Mouse (Mus musculus) liver, embryonic 11.5 days (tissue): ENCODE data around the gene Plekhg1. TPM values are rescaled to one million over a fixed set of nuclear protein-coding genes. Genes with fewer than 3 reads are reported as not detected.

Experiments
- ATAC-seq: fragments of 200-750 bp; cut with Nextera tagmentation; replicated peaks from 2 replicates; pipeline ENCODE4 v1.8.0; 2017; ENCODE audit warnings: moderate number of reproducible peaks, mild to moderate bottlenecking, moderate TSS enrichment, moderate library complexity; ENCODE audit not compliant: low FRiP score
- DNase-seq: peaks from one replicate; pipeline ENCODE4 v3.0.0-alpha.2; 2017; ENCODE audit warnings: low spot score
- H3K27ac ChIP-seq: fragments of 300-500 bp; sonication (generic); 2 replicates; pipeline ENCODE4 v1.5.1; 2014; ENCODE audit warnings: mild to moderate bottlenecking, low read depth, low read length, control low read depth
- H3K27me3 ChIP-seq: fragments of 300-500 bp; sonication (generic); replicated peaks from 2 replicates; pipeline ENCODE4 v1.6.1; 2014; ENCODE audit warnings: low read length, mixed read lengths; ENCODE audit not compliant: control insufficient read depth, insufficient read depth
- H3K36me3 ChIP-seq: fragments of 300-500 bp; sonication (generic); 2 replicates; pipeline ENCODE4 v1.6.1; 2014; ENCODE audit warnings: mild to moderate bottlenecking, low read length, moderate library complexity, mixed read lengths; ENCODE audit not compliant: control insufficient read depth, insufficient read depth
- H3K4me1 ChIP-seq: fragments of 300-500 bp; sonication (generic); replicated peaks from 2 replicates; pipeline ENCODE4 v1.6.1; 2014; ENCODE audit warnings: low read length, mixed read lengths; ENCODE audit not compliant: control insufficient read depth, insufficient read depth
- H3K4me2 ChIP-seq: fragments of 300-500 bp; sonication (generic); 2 replicates; pipeline ENCODE4 v1.6.1; 2014; ENCODE audit warnings: mild to moderate bottlenecking, control low read depth, moderate library complexity
- H3K4me3 ChIP-seq: fragments of 300-500 bp; sonication (generic); 2 replicates; pipeline ENCODE4 v1.5.1; 2014; ENCODE audit warnings: low read depth, low read length, control low read depth
- H3K9ac ChIP-seq: fragments of 300-500 bp; sonication (generic); 2 replicates; pipeline ENCODE4 v1.6.1; 2014; ENCODE audit warnings: low read depth, low read length, control low read depth
- H3K9me3 ChIP-seq: fragments of 300-500 bp; sonication (generic); 2 replicates; pipeline ENCODE4 v1.6.1; 2016; ENCODE audit warnings: low read length, inconsistent platforms, mixed read lengths; ENCODE audit not compliant: control insufficient read depth
- WGBS: fragments of 180-500 bp; shearing (Covaris S2); extraction: QIAGEN DNeasy Blood & Tissue Kit; methylation state at CpG from one replicate; pipeline ENCODE4 v1.1.7; 2014; 5-methylcytosine and 5-hydroxymethylcytosine counted together
- polyA plus RNA-seq: library from polyadenylated mRNA; unstranded; fragments of >200 nt; fragmentation: Nextera tagmentation; extraction: Ambion mirVana; gene quantifications from 2 replicates; pipeline ENCODE4 v1.2.1, GENCODE M21; 2014

Plekhg1 gene
- polyA plus RNA-seq, 1 experiment from 2014 or later, result 4.9 TPM

DNA sequence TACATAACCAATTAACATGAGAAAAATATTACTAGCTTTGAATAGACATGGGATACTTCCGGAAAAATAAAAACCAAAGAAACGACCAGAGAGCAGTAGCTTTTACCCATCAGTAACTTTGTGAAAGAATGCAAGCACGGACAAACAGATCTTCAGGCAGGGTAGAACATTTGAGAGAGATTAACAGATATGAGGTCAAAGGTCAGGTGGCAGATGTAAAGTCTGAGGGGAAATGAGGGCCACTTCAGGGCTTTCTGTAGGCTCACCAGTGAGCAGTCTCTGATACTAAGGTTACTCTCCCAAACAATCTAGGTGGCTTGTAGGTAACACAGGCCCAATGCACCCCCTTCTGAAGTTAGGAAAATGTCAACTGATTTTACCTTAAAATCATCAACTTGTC is 228.9 kb downstream of the Plekhg1 start:
- Histone ChIP-seq H3K27me3 (no peaks in the 10 kb centered on the region), H3K36me3 (no peaks in the 10 kb centered on the region), H3K9me3 (no peaks in the 10 kb centered on the region), H3K4me1 (peaks cover 6% of the 10 kb centered on the region; the same call in 1 of the 2 replicates), H3K27ac (no peak overlapping the region), H3K4me3 (no peak overlapping the region), H3K4me2 (no peak overlapping the region), H3K9ac (no peak overlapping the region)
- no peak for ATAC-seq
- 59% methylated on average over 3 of the region's 3 CpGs for WGBS
- no peak for DNase-seq

DNA sequence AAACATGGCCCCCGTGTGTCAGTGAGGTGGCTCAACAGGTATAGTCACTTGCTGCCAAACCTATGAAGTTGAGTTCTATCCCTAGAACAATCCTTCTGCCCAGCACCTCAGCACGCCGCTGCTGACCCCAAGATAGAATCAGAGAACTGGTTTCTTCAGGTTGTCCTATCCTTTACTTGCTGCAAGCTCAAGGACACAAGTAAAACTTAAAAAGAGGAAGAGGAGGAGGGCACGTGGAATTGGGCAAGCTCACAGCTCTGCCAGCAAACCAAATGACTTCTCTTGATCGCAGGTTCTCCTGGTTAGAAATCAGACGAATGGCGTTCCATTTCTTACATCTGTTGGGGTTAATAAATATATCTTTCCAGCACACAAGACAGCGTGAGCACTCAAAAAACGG is 232.1 kb downstream of the Plekhg1 start:
- Histone ChIP-seq H3K4me1 (peaks cover 30% of the 10 kb centered on the region), H3K9ac (no peak overlapping the region; the same call in 1 of the 2 replicates), H3K9me3 (no peaks in the 10 kb centered on the region), H3K4me2 (peak overlapping the region; percentile 82), H3K27me3 (no peaks in the 10 kb centered on the region), H3K4me3 (peak overlapping the region; percentile 88), H3K27ac (no peak overlapping the region), H3K36me3 (peaks cover under 1% of the 10 kb centered on the region; the same call in 1 of the 2 replicates)
- ATAC-seq (no peak), DNase-seq (no peak)
- WGBS, result 69% methylated on average over 9 of the region's 9 CpGs

DNA sequence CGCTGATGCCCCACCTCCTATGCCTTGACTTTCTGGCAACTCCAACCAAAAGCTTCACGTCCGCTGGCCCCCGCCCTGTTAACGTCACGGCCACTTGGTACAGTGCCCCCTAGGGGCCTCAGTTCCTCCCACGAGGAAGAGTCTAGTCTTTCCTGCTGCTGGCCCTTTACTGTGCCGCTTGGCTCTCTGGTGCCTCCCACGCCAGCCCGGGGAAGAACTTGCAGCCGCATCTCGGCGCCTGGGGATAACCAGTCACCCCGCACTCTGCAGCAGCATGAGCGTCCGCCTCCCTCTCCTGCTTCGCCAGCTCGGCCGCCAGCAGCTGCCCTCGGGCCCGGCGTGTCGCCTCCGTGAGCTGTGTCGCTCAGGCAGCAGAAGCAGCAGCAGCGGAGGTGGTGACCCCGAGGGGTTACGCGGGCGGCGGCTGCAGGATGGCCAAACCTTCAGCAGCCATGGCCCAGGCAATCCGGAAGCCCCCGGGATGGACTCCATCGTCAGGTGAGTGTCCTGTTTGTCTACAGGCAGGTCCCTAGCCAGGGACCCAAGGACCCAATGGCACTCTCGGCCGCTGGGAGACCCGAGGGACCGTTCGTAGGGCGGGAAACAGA is 232.9 kb downstream of the Plekhg1 start, which contains the start of gene Mthfd1l:
Gene Mthfd1l (plus strand): TSS at position 138 of the 608 bp plus-strand sequence.
- DNase-seq (peak; percentile 89), ATAC-seq (peak; percentile 83)
- H3K9me3 ChIP-seq, result no peaks in the 10 kb centered on the region
- peaks cover 34% of the 10 kb centered on the region for H3K4me1 ChIP-seq
- H3K4me3 ChIP-seq, result peak within 1 kb of the TSS; percentile 88
- peak within 1 kb of the TSS; percentile 98 for H3K9ac ChIP-seq
- peaks cover 5% of the 10 kb centered on the region; the same call in 1 of the 2 replicates for H3K36me3 ChIP-seq
- peak within 1 kb of the TSS; percentile 82 for H3K4me2 ChIP-seq
- peak within 1 kb of the TSS; percentile 99 for H3K27ac ChIP-seq
- under 1% methylated on average over 40 of the region's 40 CpGs for WGBS
- H3K27me3 ChIP-seq, result no peaks in the 10 kb centered on the region

DNA sequence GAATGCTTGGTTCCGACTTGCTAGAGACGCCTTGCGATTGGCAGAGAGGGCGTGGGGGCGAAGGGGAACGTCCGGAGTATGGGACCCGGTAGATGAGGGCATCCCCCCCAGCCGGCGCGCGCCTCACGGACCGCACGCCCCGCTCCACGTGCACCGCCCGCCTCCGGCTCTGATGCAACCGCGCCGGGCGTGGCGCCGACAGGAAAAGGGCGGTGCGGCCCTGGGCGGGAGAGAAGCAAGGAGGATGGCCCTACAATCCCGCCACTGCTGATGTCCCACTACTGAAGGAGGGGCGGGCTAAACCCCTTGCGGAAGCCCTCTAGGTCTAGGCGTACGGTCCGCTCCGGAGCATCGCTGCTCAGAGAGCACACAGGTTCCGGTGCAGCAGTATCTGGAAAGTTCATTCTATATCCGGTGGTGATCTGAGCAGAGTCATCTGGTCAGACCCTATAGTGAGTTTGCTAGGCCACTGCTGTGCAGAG is 233.5 kb downstream of the Plekhg1 start:
- H3K9ac ChIP-seq, result peak overlapping the region; percentile 98
- no peaks in the 10 kb centered on the region for H3K9me3 ChIP-seq
- under 1% methylated on average over 39 of the region's 39 CpGs for WGBS
- ATAC-seq (peak; percentile 89), DNase-seq (peak; percentile 91)
- H3K4me3 ChIP-seq, result peak overlapping the region; percentile 88
- H3K36me3 ChIP-seq, result peaks cover 9% of the 10 kb centered on the region; the same call in 1 of the 2 replicates
- no peaks in the 10 kb centered on the region for H3K27me3 ChIP-seq
- H3K4me1 ChIP-seq, result peaks cover 34% of the 10 kb centered on the region
- peak overlapping the region; percentile 99 for H3K27ac ChIP-seq
- peak overlapping the region; percentile 82 for H3K4me2 ChIP-seq

DNA sequence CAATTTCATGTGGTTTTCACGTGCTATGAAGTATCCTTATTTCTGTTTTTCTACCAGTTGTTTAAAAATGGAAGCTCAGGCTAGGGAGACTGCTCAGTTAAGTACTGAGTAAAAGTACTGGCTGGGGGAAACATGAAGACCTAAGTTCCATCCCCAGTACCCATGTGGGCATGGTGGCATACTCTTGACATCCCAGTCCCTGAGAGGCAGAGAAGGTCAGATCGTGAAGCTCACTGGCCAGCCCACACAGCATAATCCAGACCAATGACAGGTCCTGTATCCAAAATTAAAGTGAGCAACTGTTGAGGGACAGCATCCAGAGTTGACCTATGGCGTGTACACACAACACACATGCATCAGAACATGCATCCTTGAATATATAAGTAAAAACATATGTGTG is 234.2 kb downstream of the Plekhg1 start:
- Histone ChIP-seq H3K27me3 (no peaks in the 10 kb centered on the region), H3K27ac (peak overlapping the region; percentile 99), H3K9me3 (no peaks in the 10 kb centered on the region), H3K36me3 (peaks cover 17% of the 10 kb centered on the region), H3K9ac (peak overlapping the region; percentile 98), H3K4me1 (peaks cover 31% of the 10 kb centered on the region), H3K4me3 (peak overlapping the region; percentile 88), H3K4me2 (peak overlapping the region; percentile 82)
- WGBS, result 63% methylated on average over 3 of the region's 3 CpGs
- ATAC-seq, result no peak
- no peak for DNase-seq

DNA sequence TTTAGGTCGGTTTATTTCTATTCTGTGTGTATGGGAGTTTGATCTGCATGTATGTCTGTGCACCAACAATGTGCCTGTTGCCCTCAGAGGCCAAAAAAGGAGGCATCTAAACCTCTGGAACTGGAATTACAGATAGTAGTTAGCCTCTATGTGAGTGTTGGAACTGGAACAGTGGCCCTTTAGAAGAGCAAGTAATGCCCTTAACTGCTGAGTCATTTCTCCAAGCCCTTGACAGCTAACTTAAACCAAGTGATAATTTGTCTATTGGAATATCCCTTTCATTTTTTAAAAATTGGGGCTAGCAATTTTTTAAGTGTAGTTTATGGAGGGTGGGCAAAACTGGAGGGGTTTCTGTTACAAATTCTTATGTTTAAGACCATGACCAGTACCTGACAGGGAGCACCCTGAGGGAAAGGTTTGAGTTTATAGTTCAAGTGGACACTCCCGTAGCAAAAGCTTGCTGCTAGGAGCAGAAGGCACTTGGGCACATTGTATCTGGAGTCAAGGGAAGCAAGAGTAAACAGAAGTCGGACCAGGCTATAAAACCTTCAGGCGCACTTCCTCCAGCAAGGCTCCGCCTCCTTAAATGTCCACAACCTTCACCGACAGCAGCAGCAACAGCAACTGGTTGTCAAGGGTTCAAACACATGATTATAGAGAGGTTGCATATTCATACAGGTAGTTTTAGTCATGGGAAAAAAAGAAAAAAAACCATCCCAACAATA is 235.9 kb downstream of the Plekhg1 start:
- peaks cover 31% of the 10 kb centered on the region for H3K4me1 ChIP-seq
- WGBS, result 54% methylated on average over 6 of the region's 6 CpGs
- ATAC-seq (no peak), DNase-seq (no peak)
- H3K9ac ChIP-seq, result peak overlapping the region; percentile 37
- peak overlapping the region; percentile 88 for H3K4me3 ChIP-seq
- H3K9me3 ChIP-seq, result no peaks in the 10 kb centered on the region
- peak overlapping the region; percentile 82 for H3K4me2 ChIP-seq
- peak overlapping the region; percentile 99 for H3K27ac ChIP-seq
- H3K36me3 ChIP-seq, result peaks cover 32% of the 10 kb centered on the region
- H3K27me3 ChIP-seq, result no peaks in the 10 kb centered on the region

DNA sequence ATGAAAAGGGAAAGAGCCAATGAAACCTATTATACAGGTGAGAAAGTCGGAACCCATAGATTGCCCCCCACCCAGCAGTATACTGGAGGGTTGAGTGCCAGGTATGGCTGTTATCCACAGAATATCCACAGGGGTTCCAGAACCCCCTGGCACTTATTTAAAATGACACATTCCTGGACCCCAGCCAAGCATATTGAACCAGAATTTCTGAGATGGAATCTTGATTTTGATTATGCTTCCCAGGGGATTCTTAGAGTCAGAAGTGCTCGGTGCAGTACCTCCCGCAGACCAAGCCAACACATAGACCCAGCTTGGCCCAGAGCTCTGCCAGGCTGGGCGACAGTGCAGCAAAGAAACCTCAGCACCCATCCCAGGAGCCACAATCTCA is 236.5 kb downstream of the Plekhg1 start:
- H3K27ac ChIP-seq, result no peak overlapping the region
- no peaks in the 10 kb centered on the region for H3K27me3 ChIP-seq
- peaks cover 31% of the 10 kb centered on the region for H3K4me1 ChIP-seq
- H3K4me2 ChIP-seq, result no peak overlapping the region
- DNase-seq (no peak), ATAC-seq (no peak)
- no peak overlapping the region for H3K4me3 ChIP-seq
- H3K36me3 ChIP-seq, result peaks cover 35% of the 10 kb centered on the region
- H3K9me3 ChIP-seq, result no peaks in the 10 kb centered on the region
- no peak overlapping the region for H3K9ac ChIP-seq
- 90% methylated on average over 4 of the region's 4 CpGs for WGBS

DNA sequence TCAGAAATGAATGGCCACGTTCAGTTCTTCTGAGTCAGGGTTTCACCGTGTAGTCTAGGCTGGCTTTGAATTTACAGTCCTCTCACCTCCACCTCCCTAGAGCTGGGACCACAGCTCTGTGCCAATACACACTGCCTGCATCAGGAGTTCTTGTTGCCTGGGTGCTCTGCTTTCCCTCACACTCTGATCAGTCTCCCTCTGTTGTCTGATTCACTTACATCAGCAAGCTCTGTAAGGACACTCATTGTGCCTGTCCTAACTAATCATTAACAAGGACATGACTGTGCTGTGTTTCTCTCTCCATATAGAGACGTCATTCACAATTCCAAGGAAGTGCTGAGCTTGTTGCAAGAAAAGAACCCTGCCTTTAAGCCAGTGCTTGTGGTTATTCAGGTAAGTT is 238.2 kb downstream of the Plekhg1 start:
- peaks cover 38% of the 10 kb centered on the region for H3K36me3 ChIP-seq
- H3K4me3 ChIP-seq, result no peak overlapping the region
- H3K4me1 ChIP-seq, result peaks cover 27% of the 10 kb centered on the region
- WGBS, result 66% methylated on average over 3 of the region's 3 CpGs
- no peak overlapping the region for H3K4me2 ChIP-seq
- DNase-seq (no peak), ATAC-seq (no peak)
- no peaks in the 10 kb centered on the region for H3K27me3 ChIP-seq
- no peaks in the 10 kb centered on the region for H3K9me3 ChIP-seq
- H3K27ac ChIP-seq, result no peak overlapping the region
- H3K9ac ChIP-seq, result no peak overlapping the region
